Mouse (Mus musculus) embryonic facial prominence, embryonic 12.5 days (tissue): ENCODE data around the gene Fryl. TPM values are rescaled to one million over a fixed set of nuclear protein-coding genes. Genes with fewer than 3 reads are reported as not detected.

Experiments
- ATAC-seq: fragments of 200-750 bp; cut with Nextera tagmentation; 2 replicates; pipeline ENCODE4 v1.8.0; 2017; ENCODE audit not compliant: insufficient number of reproducible peaks, insufficient read depth, low FRiP score, low TSS enrichment
- H3K27ac ChIP-seq: fragments of 300-500 bp; sonication (generic); 2 replicates; pipeline ENCODE4 v1.5.1; 2016; ENCODE audit warnings: mild to moderate bottlenecking
- H3K27me3 ChIP-seq: fragments of 300-500 bp; sonication (generic); 2 replicates; pipeline ENCODE4 v1.6.1; 2016; ENCODE audit warnings: mild to moderate bottlenecking, moderate library complexity
- H3K36me3 ChIP-seq: fragments of 300-500 bp; sonication (generic); 2 replicates; pipeline ENCODE4 v1.6.1; 2016; ENCODE audit warnings: mild to moderate bottlenecking
- H3K4me1 ChIP-seq: fragments of 300-500 bp; sonication (generic); 2 replicates; pipeline ENCODE4 v1.6.1; 2016
- H3K4me2 ChIP-seq: fragments of 300-500 bp; sonication (generic); replicated peaks from 2 replicates; pipeline ENCODE4 v1.6.1; 2016; ENCODE audit warnings: mild to moderate bottlenecking, moderate library complexity
- H3K4me3 ChIP-seq: fragments of 300-500 bp; sonication (generic); 2 replicates; pipeline ENCODE4 v1.5.1; 2016; ENCODE audit warnings: mild to moderate bottlenecking
- H3K9ac ChIP-seq: fragments of 300-500 bp; sonication (generic); 2 replicates; pipeline ENCODE4 v1.6.1; 2016; ENCODE audit warnings: mild to moderate bottlenecking, moderate library complexity
- H3K9me3 ChIP-seq: fragments of 300-500 bp; sonication (generic); 2 replicates; pipeline ENCODE4 v1.6.1; 2016; ENCODE audit warnings: mild to moderate bottlenecking, moderate library complexity
- WGBS: fragments of 180-500 bp; shearing (Covaris S2); methylation state at CpG from one replicate; pipeline ENCODE4 v1.1.7; 2016; 5-methylcytosine and 5-hydroxymethylcytosine counted together
- polyA plus RNA-seq: library from polyadenylated mRNA; unstranded; fragments of >200 nt; fragmentation: Nextera tagmentation; extraction: Ambion mirVana; gene quantifications from 2 replicates; pipeline ENCODE4 v1.2.1, GENCODE M21; 2016

The Fryl gene
- polyA plus RNA-seq, 1 experiment from 2014 or later: 28.6 TPM

GRCm38 (mm10) chr5:73066946-73067345 is 189.5 kb downstream of the Fryl start:
- no peak for ATAC-seq

DNA sequence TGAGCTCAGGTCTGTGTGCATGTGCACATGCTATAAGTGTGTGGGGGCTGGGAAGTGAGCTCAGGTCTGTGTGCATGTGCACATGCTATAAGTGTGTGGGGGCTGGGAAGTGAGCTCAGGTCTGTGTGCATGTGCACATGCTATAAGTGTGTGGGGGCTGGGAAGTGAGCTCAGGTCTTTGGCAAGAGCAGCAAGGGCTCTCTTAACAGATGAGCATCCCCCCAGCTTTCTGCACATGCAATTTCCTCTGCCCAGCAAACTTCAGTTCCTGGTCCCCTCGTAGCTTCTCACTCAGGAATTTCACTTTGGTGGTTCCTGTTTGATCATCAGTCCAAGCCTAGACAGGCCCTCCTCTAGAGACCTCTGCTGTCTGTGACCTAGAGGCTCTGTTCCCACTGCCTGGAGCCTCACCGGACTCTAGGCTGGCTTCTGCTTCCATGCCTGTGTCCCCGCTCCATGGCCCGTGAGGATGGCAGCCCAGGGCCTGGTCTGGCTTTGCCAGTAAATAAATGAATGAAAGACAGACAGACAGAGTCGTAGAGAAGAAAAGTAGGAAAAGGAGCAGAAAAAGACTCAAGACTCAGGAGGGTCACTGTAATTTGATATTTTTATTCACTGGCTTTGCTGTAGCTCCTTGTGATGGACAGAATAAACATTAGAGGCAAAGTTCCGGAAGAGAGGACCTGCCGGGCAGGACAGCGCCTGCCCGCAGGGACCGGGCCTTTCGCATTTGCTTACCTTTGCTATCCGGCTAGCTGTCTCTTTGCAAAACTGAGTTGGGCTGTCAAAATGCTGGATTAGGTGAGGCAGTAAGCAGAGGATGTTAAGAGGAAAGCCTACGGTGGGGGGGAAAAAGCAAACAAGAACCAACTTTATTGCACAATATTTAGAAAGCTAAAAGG is 192.4 kb downstream of the Fryl start:
- no peak overlapping the region for H3K4me3 ChIP-seq
- no peak overlapping the region for H3K27ac ChIP-seq
- peaks cover 39% of the 10 kb centered on the region for H3K36me3 ChIP-seq
- 60% methylated on average over 13 of the region's 13 CpGs for WGBS
- H3K9ac ChIP-seq: no peak overlapping the region
- peaks cover 6% of the 10 kb centered on the region; the same call in 1 of the 2 replicates for H3K4me1 ChIP-seq
- no peak for ATAC-seq
- no peaks in the 10 kb centered on the region for H3K9me3 ChIP-seq
- no peaks in the 10 kb centered on the region for H3K27me3 ChIP-seq
- H3K4me2 ChIP-seq: no peak overlapping the region

More at GRCm38 (mm10) chr5:73066946-73067345, 189.5 kb downstream of the Fryl start:
- no peaks in the 10 kb centered on the region for H3K27me3 ChIP-seq
- peaks cover 44% of the 10 kb centered on the region for H3K36me3 ChIP-seq
- H3K27ac ChIP-seq: no peak overlapping the region
- no peaks in the 10 kb centered on the region for H3K9me3 ChIP-seq
- peaks cover 6% of the 10 kb centered on the region; the same call in 1 of the 2 replicates for H3K4me1 ChIP-seq
- no peak overlapping the region for H3K4me2 ChIP-seq
- H3K9ac ChIP-seq: no peak overlapping the region
- no peak overlapping the region for H3K4me3 ChIP-seq
- 57% methylated on average over 6 of the region's 6 CpGs for WGBS

GRCm38 (mm10) chr5:73061506-73062155 is 194.8 kb downstream of the Fryl start:
- Histone ChIP-seq H3K4me2 (no peak overlapping the region), H3K36me3 (peaks cover 28% of the 10 kb centered on the region), H3K4me1 (peaks cover 6% of the 10 kb centered on the region; the same call in 1 of the 2 replicates), H3K4me3 (no peak overlapping the region), H3K9ac (no peak overlapping the region), H3K27ac (no peak overlapping the region), H3K27me3 (no peaks in the 10 kb centered on the region), H3K9me3 (no peaks in the 10 kb centered on the region)
- 71% methylated on average over 11 of the region's 11 CpGs for WGBS
- no peak for ATAC-seq

- Histone ChIP-seq H3K4me1 (no peaks in the 10 kb centered on the region), H3K27ac (no peak overlapping the region), H3K4me3 (no peak overlapping the region), H3K27me3 (no peaks in the 10 kb centered on the region), H3K4me2 (no peak overlapping the region), H3K9ac (no peak overlapping the region), H3K36me3 (peaks cover 48% of the 10 kb centered on the region), H3K9me3 (no peaks in the 10 kb centered on the region)
- ATAC-seq: no peak
- WGBS: 94% methylated on average over 5 of the region's 5 CpGs
These were observed 199.5 kb downstream of the Fryl start for GRCm38 (mm10) chr5:73056937-73057336.

- H3K9me3 ChIP-seq: no peaks in the 10 kb centered on the region
- no peaks in the 10 kb centered on the region for H3K4me1 ChIP-seq
- no peak overlapping the region for H3K4me3 ChIP-seq
- no peak overlapping the region for H3K4me2 ChIP-seq
- ATAC-seq: no peak
- H3K27ac ChIP-seq: no peak overlapping the region
- H3K9ac ChIP-seq: no peak overlapping the region
- no peaks in the 10 kb centered on the region for H3K27me3 ChIP-seq
- H3K36me3 ChIP-seq: peaks cover 52% of the 10 kb centered on the region
- 90% methylated on average over 6 of the region's 6 CpGs for WGBS
These were observed 200.0 kb downstream of the Fryl start for GRCm38 (mm10) chr5:73056457-73056856.

DNA sequence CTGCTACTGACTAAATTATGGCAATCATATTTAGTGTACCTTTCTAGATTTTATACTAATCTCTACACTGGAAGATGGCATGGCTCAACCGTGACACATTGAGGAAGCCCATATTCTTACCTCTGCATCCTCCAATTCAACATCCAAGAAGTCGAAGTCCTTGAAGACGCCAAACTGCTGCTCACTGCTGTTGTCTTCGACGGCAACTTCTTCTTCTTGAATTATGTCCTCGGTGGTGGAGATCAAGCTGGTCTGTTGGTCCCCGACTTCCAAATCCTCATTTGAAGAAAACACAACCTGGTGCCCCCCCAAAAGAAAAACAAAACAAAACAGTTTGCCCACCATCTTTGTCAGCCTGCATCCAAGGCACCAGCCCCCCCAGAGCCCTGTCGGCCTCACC is 202.5 kb downstream of the Fryl start:
- 93% methylated on average over 8 of the region's 8 CpGs for WGBS
- ATAC-seq: no peak
- Histone ChIP-seq H3K9me3 (no peaks in the 10 kb centered on the region), H3K4me2 (no peak overlapping the region), H3K36me3 (peaks cover 69% of the 10 kb centered on the region), H3K4me3 (no peak overlapping the region), H3K27ac (no peak overlapping the region), H3K4me1 (no peaks in the 10 kb centered on the region), H3K9ac (no peak overlapping the region), H3K27me3 (no peaks in the 10 kb centered on the region)

- Histone ChIP-seq H3K36me3 (peaks cover 70% of the 10 kb centered on the region), H3K27me3 (no peaks in the 10 kb centered on the region), H3K27ac (no peak overlapping the region), H3K4me2 (no peak overlapping the region), H3K4me3 (no peak overlapping the region), H3K9ac (no peak overlapping the region), H3K4me1 (no peaks in the 10 kb centered on the region), H3K9me3 (no peaks in the 10 kb centered on the region)
- no peak for ATAC-seq
- 58% methylated on average over 7 of the region's 7 CpGs for WGBS
These were observed 208.7 kb downstream of the Fryl start for GRCm38 (mm10) chr5:73047651-73048245.

DNA sequence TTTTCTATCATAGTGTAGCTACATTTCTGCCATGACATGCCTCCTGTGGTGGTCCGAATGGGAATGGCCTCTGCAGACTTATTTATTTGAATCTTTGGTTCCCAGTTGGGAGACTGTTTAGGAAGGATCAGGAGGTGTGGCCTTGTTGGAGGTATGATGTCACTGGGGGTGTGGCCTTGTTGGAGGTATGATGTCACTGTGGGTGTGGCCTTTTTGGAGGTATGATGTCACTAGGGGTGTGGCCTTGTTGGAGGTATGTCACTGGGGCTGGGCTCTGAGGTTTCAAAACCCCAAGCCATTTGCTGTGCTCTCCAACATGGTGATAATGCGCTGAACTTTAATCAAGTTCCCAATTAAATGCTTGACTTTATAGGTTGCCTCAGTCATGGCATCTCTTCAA is 212.4 kb downstream of the Fryl start:
- Histone ChIP-seq H3K4me3 (no peak overlapping the region), H3K9ac (no peak overlapping the region), H3K9me3 (no peaks in the 10 kb centered on the region), H3K36me3 (peaks cover 47% of the 10 kb centered on the region), H3K4me1 (no peaks in the 10 kb centered on the region), H3K27me3 (no peaks in the 10 kb centered on the region), H3K4me2 (no peak overlapping the region), H3K27ac (no peak overlapping the region)
- 100% methylated on average over 2 of the region's 2 CpGs for WGBS
- no peak for ATAC-seq

DNA sequence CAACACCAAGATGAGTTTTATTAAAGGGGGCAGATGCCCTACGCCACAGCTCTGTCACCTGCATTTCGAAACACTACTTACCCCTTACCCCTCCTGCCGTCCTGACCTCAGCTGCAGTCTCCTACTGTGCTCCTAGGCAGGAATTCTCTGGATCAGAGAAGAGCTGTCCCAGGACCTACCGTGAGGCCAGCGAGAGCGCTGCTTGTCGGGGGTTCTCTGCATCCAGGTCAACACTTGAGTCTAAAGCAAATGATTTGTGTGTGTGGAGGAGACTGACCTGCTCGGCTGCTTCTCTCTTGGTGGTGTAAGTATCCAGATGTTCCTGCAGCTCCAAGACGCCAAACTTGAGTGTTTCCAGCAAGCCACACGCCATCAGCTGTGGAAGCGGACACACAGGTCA is 223.9 kb downstream of the Fryl start:
- Histone ChIP-seq H3K27ac (no peak overlapping the region), H3K4me3 (no peak overlapping the region), H3K27me3 (no peaks in the 10 kb centered on the region), H3K36me3 (peaks cover 49% of the 10 kb centered on the region), H3K9ac (no peak overlapping the region), H3K4me2 (no peak overlapping the region), H3K9me3 (no peaks in the 10 kb centered on the region), H3K4me1 (no peaks in the 10 kb centered on the region)
- ATAC-seq: no peak
- WGBS: 81% methylated on average over 11 of the region's 11 CpGs

- no peak overlapping the region for H3K4me3 ChIP-seq
- H3K9me3 ChIP-seq: no peaks in the 10 kb centered on the region
- H3K27me3 ChIP-seq: no peaks in the 10 kb centered on the region
- peaks cover 39% of the 10 kb centered on the region for H3K36me3 ChIP-seq
- no peak for ATAC-seq
- WGBS: 60% methylated on average over 13 of the region's 13 CpGs
- H3K4me1 ChIP-seq: no peaks in the 10 kb centered on the region
- H3K4me2 ChIP-seq: no peak overlapping the region
- no peak overlapping the region for H3K9ac ChIP-seq
- H3K27ac ChIP-seq: no peak overlapping the region
These were observed 227.8 kb downstream of the Fryl start for GRCm38 (mm10) chr5:73028646-73029045.

GRCm38 (mm10) chr5:73023801-73024200 is 232.6 kb downstream of the Fryl start:
- H3K27ac ChIP-seq: no peak overlapping the region
- H3K36me3 ChIP-seq: peaks cover 16% of the 10 kb centered on the region; the same call in 1 of the 2 replicates
- H3K9me3 ChIP-seq: no peaks in the 10 kb centered on the region
- no peak overlapping the region for H3K4me2 ChIP-seq
- WGBS: 86% methylated on average over 13 of the region's 13 CpGs
- H3K27me3 ChIP-seq: no peaks in the 10 kb centered on the region
- no peak overlapping the region for H3K4me3 ChIP-seq
- no peak for ATAC-seq
- H3K9ac ChIP-seq: no peak overlapping the region
- no peaks in the 10 kb centered on the region for H3K4me1 ChIP-seq
